Comparison of ENCODE assay signal across 19 mouse cellular contexts in genomic region chr8:108924526-108924925, GRCm38 (mm10).
DNase-seq lines count a peak whose midpoint lies in the region; ATAC-seq and TF ChIP-seq lines count a peak whose summit lies in the region.
"Had no signal": no experiment of that assay in that cellular context is flagged by ENCODE, and none has a peak within 500 bp of the region (broad histone marks: within the 10 kb centered on the region; RNA-seq: fewer than 3 reads in every experiment).

No protein-coding gene starts in this region.

- intact Hi-C loops in heart, adult 2 months (cut with DNase I) = no loop called here

- no peak for ATAC-seq in liver, embryonic 12.5 days
- ATAC-seq in forebrain, embryonic 13.5 days = no peak
- ATAC-seq: forebrain, postnatal 0 days; intestine, embryonic 15.5 days had no signal

- H3K79me2 ChIP-seq in heart, adult 2 months (replicated peaks; ENCODE audit: control insufficient read depth, insufficient read depth, low read length) = no peaks in the 10 kb centered on the region
- no peaks in the 10 kb centered on the region for H3K79me2 ChIP-seq in liver, adult 2 months (ENCODE audit: control insufficient read depth, insufficient read depth, low read length)

- WGBS in heart, adult 2 months = 68% methylated on average over 9 of the region's 9 CpGs
- WGBS in liver, adult 2 months = 80% methylated on average over 9 of the region's 9 CpGs
- 70% methylated on average over 9 of the region's 9 CpGs for WGBS in liver, embryonic 12.5 days (ENCODE audit: insufficient replicate concordance)
- 95% methylated on average over 9 of the region's 9 CpGs for WGBS in forebrain, embryonic 13.5 days

- no peak overlapping the region for H3K9ac ChIP-seq in heart, adult 2 months (ENCODE audit: low read depth, low read length)
- H3K9ac ChIP-seq in liver, adult 2 months (ENCODE audit: low read depth, low read length) = no peak overlapping the region
- H3K9ac ChIP-seq in liver, embryonic 12.5 days = no peak overlapping the region
- no peak overlapping the region for H3K9ac ChIP-seq in forebrain, embryonic 13.5 days
- H3K9ac ChIP-seq: embryonic facial prominence, embryonic 12.5 days; forebrain, embryonic 12.5 days; forebrain, postnatal 0 days; heart, embryonic 15.5 days; hindbrain, embryonic 14.5 days; intestine, embryonic 15.5 days had no signal

- peaks cover 8% of the 10 kb centered on the region for H3K4me1 ChIP-seq in heart, adult 2 months (ENCODE audit: control insufficient read depth, insufficient read depth, low read length)
- peaks cover 5% of the 10 kb centered on the region for H3K4me1 ChIP-seq in liver, adult 2 months (ENCODE audit: control insufficient read depth, insufficient read depth, low read length)
- H3K4me1 ChIP-seq in liver, embryonic 12.5 days = no peaks in the 10 kb centered on the region
- peaks cover 14% of the 10 kb centered on the region for H3K4me1 ChIP-seq in forebrain, embryonic 13.5 days

- H3K4me3 ChIP-seq in heart, adult 2 months = no peak overlapping the region
- H3K4me3 ChIP-seq in liver, adult 2 months (ENCODE audit: insufficient read depth, low read depth, low read length) = no peak overlapping the region
- no peak overlapping the region for H3K4me3 ChIP-seq in liver, embryonic 12.5 days
- no peak overlapping the region for H3K4me3 ChIP-seq in forebrain, embryonic 13.5 days
- H3K4me3 ChIP-seq: embryonic facial prominence, embryonic 12.5 days; forebrain, embryonic 12.5 days; heart, embryonic 15.5 days; hindbrain, embryonic 10.5 days; intestine, embryonic 15.5 days had no signal

- H3K4me2 ChIP-seq in liver, embryonic 12.5 days = no peak overlapping the region
- H3K4me2 ChIP-seq in forebrain, embryonic 13.5 days = no peak overlapping the region
- H3K4me2 ChIP-seq: embryonic facial prominence, embryonic 12.5 days; forebrain, embryonic 12.5 days; heart, embryonic 15.5 days; hindbrain, embryonic 14.5 days; intestine, embryonic 15.5 days had no signal

- no peaks in the 10 kb centered on the region for H3K36me3 ChIP-seq in heart, adult 2 months (ENCODE audit: control insufficient read depth, insufficient read depth, low read length)
- H3K36me3 ChIP-seq in liver, adult 2 months (ENCODE audit: control insufficient read depth, insufficient read depth, low read length) = no peaks in the 10 kb centered on the region
- no peaks in the 10 kb centered on the region for H3K36me3 ChIP-seq in liver, embryonic 12.5 days
- H3K36me3 ChIP-seq in forebrain, embryonic 13.5 days (ENCODE audit: poor library complexity, severe bottlenecking) = no peaks in the 10 kb centered on the region
- H3K36me3 ChIP-seq: heart, embryonic 15.5 days; intestine, embryonic 15.5 days had no signal

- no peaks in the 10 kb centered on the region for H3K27me3 ChIP-seq in heart, adult 2 months (ENCODE audit: control insufficient read depth, insufficient read depth, low read length)
- no peaks in the 10 kb centered on the region for H3K27me3 ChIP-seq in liver, adult 2 months (ENCODE audit: control insufficient read depth, insufficient read depth, low read length)
- no peaks in the 10 kb centered on the region for H3K27me3 ChIP-seq in liver, embryonic 12.5 days (replicated peaks)
- no peaks in the 10 kb centered on the region for H3K27me3 ChIP-seq in forebrain, embryonic 13.5 days
- H3K27me3 ChIP-seq: embryonic facial prominence, embryonic 12.5 days; forebrain, embryonic 12.5 days; heart, embryonic 15.5 days; intestine, embryonic 15.5 days had no signal

- DNase-seq in gastrocnemius, adult 18-20 months (ENCODE audit: low spot score) = peak; percentile 42
- no peak for DNase-seq in gastrocnemius, postnatal 10 days
- DNase-seq in heart, adult 2 months = peak; percentile 39 to 45
- no peak for DNase-seq in heart, postnatal 4 days
- DNase-seq in liver, adult 2 months (ENCODE audit: extremely low read depth, low read depth, low spot score) = peak; percentile 51
- peak; percentile 21 for DNase-seq in skeletal muscle tissue, adult 2 months (ENCODE audit: low read depth, low spot score)
- DNase-seq: cerebellum, adult 11-12 months; cerebellum, adult 9-10 months; cerebellum, postnatal 25 days; forebrain, postnatal 0 days; kidney, adult 18-20 months had no signal

- no peak overlapping the region for H3K27ac ChIP-seq in heart, adult 2 months
- no peak overlapping the region for H3K27ac ChIP-seq in liver, adult 2 months (replicated peaks; ENCODE audit: insufficient read depth, low read depth, low read length)
- H3K27ac ChIP-seq in liver, embryonic 12.5 days = no peak overlapping the region
- H3K27ac ChIP-seq in forebrain, embryonic 13.5 days = no peak overlapping the region
- H3K27ac ChIP-seq: embryonic facial prominence, embryonic 12.5 days; forebrain, embryonic 12.5 days; heart, embryonic 15.5 days; hindbrain, embryonic 10.5 days; hindbrain, embryonic 14.5 days; intestine, embryonic 15.5 days had no signal

- no peak for TF ChIP-seq EP300 in heart, adult 2 months (IDR thresholded peaks at IDR 0.05; ENCODE audit: insufficient read depth, low read depth, low read length)

- TF ChIP-seq POLR2A in heart, adult 2 months (IDR thresholded peaks at IDR 0.05; ENCODE audit: insufficient read depth, low read depth, low read length) = no peak
- TF ChIP-seq POLR2A in liver, adult 2 months (IDR thresholded peaks at IDR 0.05; ENCODE audit: extremely low read depth, insufficient read depth, low read length) = no peak

- no peak for TF ChIP-seq CTCF in heart, adult 2 months (IDR thresholded peaks at IDR 0.05)
- no peak for TF ChIP-seq CTCF in liver, adult 2 months (IDR thresholded peaks at IDR 0.05; ENCODE audit: low read depth, low read length)

- H3K9me3 ChIP-seq in liver, embryonic 12.5 days (replicated peaks) = no peaks in the 10 kb centered on the region
- no peaks in the 10 kb centered on the region for H3K9me3 ChIP-seq in forebrain, embryonic 13.5 days (replicated peaks)
- H3K9me3 ChIP-seq: embryonic facial prominence, embryonic 12.5 days; forebrain, embryonic 12.5 days; heart, embryonic 15.5 days; hindbrain, embryonic 10.5 days; intestine, embryonic 15.5 days had no signal

Comparison
In these comparisons a context has a peak if more than half of its experiments do, and no peak if none do; other contexts are left out.
1. DNase-seq: peak in gastrocnemius, adult 18-20 months (single experiment), heart, adult 2 months (2 of 2), liver, adult 2 months (single experiment) and skeletal muscle tissue, adult 2 months (single experiment); none in gastrocnemius, postnatal 10 days (single experiment) and heart, postnatal 4 days (single experiment).